Mouse (Mus musculus): Measurements from ENCODE around the gene Lhx8. TPM values are rescaled to one million over a fixed set of nuclear protein-coding genes. Genes with fewer than 3 reads are reported as not detected.

The Lhx8 gene
- total RNA-seq, 1 experiment from 2014 or later: not detected

- no peak for DNase-seq
Observed at GRCm38 (mm10) chr3:154321921-154322574, 8.4 kb downstream of the Lhx8 start.

- no peak for DNase-seq
Observed at GRCm38 (mm10) chr3:154317651-154318248, 12.7 kb downstream of the Lhx8 start.

DNA sequence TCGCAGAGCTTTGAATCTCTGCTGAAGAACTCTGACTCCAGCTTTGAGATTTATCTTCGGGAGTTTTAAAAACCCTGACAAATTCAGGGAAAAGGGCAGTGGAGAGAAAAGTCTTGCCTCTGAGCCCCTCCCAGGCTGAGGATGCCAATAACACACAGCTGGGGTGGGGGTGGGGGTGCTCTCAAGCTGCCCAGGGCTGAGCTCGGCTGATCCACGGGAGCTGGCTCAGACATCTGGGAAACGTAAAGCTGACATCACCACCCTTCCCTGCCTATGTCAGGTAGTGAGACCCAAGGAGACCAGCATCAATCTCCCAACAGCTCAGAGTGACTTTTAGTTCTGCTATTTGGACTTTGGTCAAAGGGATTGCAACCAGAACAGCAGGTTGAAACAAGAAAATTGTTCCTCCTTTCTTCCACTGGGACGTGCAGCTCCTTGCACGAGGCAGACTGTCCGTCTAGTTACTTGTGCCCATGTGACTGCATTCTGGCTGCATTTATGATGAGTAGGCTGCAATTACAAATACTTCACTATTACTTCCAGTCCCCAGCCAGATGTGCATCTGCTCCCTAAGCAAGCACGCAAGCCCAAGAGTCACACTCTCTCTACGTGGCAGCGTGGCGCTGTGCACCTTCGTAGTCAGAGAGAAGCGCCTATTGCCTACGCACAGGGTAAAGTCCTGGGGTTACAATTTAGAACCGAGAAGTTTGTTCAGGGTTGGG is 25.1 kb downstream of the Lhx8 start:
- DNase-seq: no peak

- DNase-seq: no peak
Observed at GRCm38 (mm10) chr3:154301102-154301501, 29.4 kb downstream of the Lhx8 start.

DNA sequence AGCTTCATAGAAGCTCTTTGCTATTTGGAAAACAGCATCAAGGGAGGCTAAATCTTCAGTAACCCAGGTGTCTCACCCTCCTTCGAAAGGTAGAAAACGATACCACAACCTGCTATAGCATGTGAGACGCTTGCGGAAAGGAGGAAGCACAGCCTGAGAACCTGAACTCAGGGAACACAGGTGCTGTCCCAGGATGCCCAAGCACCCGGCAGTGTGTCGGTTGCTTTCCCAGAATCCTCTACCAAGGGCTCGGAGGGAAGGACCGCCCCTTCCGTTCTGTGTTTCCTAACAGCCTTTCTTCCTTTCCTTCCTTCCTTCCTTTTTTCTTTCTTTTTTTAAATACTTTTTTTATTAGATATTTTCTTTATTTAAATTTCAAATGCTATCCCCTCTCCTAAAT is 30.5 kb downstream of the Lhx8 start:
- no peak for DNase-seq

GRCm38 (mm10) chr3:154298490-154298889 is 32.0 kb downstream of the Lhx8 start:
- DNase-seq: no peak

DNA sequence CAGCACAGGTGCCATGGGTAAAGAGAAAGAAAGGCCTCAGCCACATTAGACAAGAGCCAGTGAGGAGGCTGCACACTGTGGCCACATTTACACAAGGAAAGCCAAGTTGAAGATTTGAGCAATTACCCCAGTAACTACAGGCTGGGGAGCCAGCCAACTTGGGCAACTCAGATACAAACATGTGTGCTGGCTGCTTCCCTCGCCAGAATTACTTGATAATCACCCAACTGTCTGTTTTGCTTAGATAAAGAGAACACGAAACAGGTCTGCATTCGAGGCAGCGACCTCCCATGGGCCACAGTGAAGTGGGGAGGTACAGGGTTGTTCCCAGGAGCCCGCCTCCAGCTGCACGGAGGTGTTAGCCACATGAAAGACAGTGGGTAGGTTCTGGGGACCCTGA is 33.0 kb downstream of the Lhx8 start:
- DNase-seq: peak; percentile 3

- no peak for DNase-seq
Observed at GRCm38 (mm10) chr3:154294924-154295834, 35.3 kb downstream of the Lhx8 start.

GRCm38 (mm10) chr3:154293839-154294490 is 36.5 kb downstream of the Lhx8 start:
- no peak for DNase-seq

DNA sequence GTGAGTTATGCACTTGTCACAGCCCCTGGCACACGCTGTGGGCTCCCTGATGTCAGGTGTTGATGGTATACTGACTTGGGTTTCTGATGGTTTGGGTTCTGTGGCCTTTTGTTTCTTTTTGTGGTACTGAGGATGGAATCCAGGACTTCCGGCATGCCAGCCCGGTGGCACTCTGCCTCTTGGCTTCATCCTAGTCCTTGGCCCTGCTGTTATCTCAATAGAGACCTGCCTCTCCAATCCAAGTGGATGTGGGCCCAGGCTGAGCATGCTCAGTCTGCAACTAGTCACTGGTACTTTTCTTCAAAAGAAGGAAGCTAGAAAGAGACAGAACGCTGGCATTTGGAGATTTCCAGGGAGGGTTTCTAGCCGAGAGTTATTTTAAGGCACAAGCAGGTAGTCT is 38.3 kb downstream of the Lhx8 start:
- DNase-seq: no peak

- DNase-seq: no peak
Observed at GRCm38 (mm10) chr3:154290351-154290750, 40.1 kb downstream of the Lhx8 start.

- DNase-seq: no peak
Observed at GRCm38 (mm10) chr3:154288429-154289069, 41.9 kb downstream of the Lhx8 start.

DNA sequence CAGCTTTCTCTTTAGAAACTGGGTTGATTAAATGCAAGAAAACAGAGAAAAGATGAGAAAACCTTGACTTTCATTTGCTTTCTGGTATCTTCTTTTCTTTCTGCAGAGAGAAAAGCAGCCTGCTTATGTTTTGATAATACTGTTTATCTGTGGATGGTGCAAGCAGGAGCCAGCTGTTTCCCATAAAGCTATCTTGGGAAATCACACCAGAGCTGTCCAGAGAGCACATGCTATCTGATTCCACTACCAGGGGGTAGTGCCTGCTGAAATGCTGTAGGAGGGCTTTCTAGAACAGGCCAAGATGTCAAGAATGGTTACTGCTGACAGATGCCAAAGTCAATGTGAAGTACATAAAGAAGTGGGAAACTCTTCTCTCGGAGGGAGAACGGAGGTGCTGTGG is 43.2 kb downstream of the Lhx8 start:
- DNase-seq: no peak

- DNase-seq: no peak
Observed at GRCm38 (mm10) chr3:154285351-154285750, 45.1 kb downstream of the Lhx8 start.

GRCm38 (mm10) chr3:154284260-154284659 is 46.2 kb downstream of the Lhx8 start:
- DNase-seq: no peak

GRCm38 (mm10) chr3:154274681-154275080 is 55.8 kb downstream of the Lhx8 start:
- DNase-seq: no peak

GRCm38 (mm10) chr3:154269757-154270366 is 60.6 kb downstream of the Lhx8 start:
- DNase-seq: peak; percentile 73

DNA sequence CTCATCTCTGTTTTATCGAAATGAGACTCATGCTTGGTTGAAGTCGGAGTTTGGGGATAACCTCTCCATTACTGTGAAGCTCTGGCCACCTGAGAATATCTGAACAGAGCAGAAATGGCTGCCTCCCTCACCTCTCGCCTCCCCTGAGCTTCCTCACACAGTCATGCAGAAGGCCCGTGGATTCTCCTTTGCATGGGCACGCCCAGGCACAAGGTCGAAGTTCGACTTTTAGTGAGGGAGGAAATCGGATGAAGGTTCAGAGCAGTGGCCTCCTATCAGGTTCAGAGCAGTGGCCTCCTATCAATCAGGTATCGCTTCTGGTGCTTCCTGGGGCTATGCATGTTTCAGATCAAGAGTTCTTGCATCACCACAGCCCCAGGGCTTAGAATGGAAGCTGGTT is 62.1 kb downstream of the Lhx8 start:
- no peak for DNase-seq

DNA sequence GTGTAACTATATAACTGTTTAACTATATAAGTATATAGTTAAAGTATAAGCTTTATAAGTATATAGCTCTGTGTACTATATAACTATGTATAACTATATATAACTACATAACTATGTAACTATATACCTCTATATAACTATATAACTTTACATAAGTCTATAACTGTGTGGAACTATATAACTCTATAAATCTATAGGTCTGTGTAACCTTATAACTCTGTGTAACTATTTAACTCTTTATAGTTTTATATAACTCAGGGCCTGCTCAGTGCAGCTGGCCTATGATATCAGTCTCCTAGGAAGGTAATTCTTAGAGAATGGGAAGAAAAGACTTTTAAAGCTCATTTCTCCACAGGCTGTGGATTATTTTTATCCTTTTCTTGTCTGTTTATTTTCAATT is 73.1 kb downstream of the Lhx8 start:
- no peak for DNase-seq
